Mouse (Mus musculus) megakaryocyte, adult 5-6 weeks (primary cell): ENCODE data around the gene Olfr1052. TPM values are rescaled to one million over a fixed set of nuclear protein-coding genes. Genes with fewer than 3 reads are reported as not detected.
"Not testable (repeated sequence)": the region's sequence is repeated elsewhere in the genome, so short reads cannot be mapped to it uniquely, and the experiment has no call there.

Source experiments
- ATAC-seq: 2 replicates; pipeline ENCODE4 v1.8.0; 2016; ENCODE audit warnings: mild to moderate bottlenecking, inconsistent platforms; ENCODE audit not compliant: poor library complexity, severe bottlenecking
- total RNA-seq, 2 experiments: library from RNA; stranded (forward) in 1 of 2; stranded (reverse) in 1 of 2; fragments of 153-499, 151-499 nt in 1 of 2; fragments of 221-1000, 200-1000 nt in 1 of 2; gene quantifications; 2 replicates each; pipeline versions ENCODE4 v1.2.3 to v1.2.4; 2015 to 2017

Gene Olfr1052
- not detected in 2 replicates for total RNA-seq (2015)
- not detected in 2 replicates for total RNA-seq (2017)

GRCm38 (mm10) chr2:86292155-86292554 lies at the start of gene Olfr1052:
Gene Olfr1052, plus strand, starts transcription at chr2:86292455.
- ATAC-seq: no peak

- ATAC-seq: not testable (repeated sequence)
Observed at GRCm38 (mm10) chr2:86258228-86258627, 34.0 kb upstream of the Olfr1052 start, which contains the start of gene Olfr1049. Gene Olfr1049, minus strand, starts transcription at chr2:86258328.

GRCm38 (mm10) chr2:86278988-86279387 lies 13.3 kb upstream of the Olfr1052 start, which contains the start of gene Olfr1051:
Gene Olfr1051, minus strand, starts transcription at chr2:86279088.
- not testable (repeated sequence) for ATAC-seq

GRCm38 (mm10) chr2:86315184-86315583 lies 22.9 kb downstream of the Olfr1052 start, which contains the start of gene Olfr1053:
Gene Olfr1053, minus strand, starts transcription at chr2:86315284.
- ATAC-seq: no peak

GRCm38 (mm10) chr2:86335333-86335732 lies 43.1 kb downstream of the Olfr1052 start, which contains the start of gene Olfr1054:
Gene Olfr1054, minus strand, starts transcription at chr2:86335433.
- ATAC-seq: no peak

Other genes starting within 250 kb of the Olfr1052 start
- not detected in 2 replicates for gene Olfr1034, start 246.6 kb upstream of the Olfr1052 start, total RNA-seq (2015)
- not detected in 2 replicates for gene Olfr1034, start 246.6 kb upstream of the Olfr1052 start, total RNA-seq (2017)
- gene Olfr1036, start 218.5 kb upstream of the Olfr1052 start, total RNA-seq (2015): not detected in 2 replicates
- gene Olfr1036, start 218.5 kb upstream of the Olfr1052 start, total RNA-seq (2017): not detected in 2 replicates
- not detected in 2 replicates for gene Olfr1037, start 205.1 kb upstream of the Olfr1052 start, total RNA-seq (2015)
- not detected in 2 replicates for gene Olfr1037, start 205.1 kb upstream of the Olfr1052 start, total RNA-seq (2017)
- gene Olfr1039, start 156.5 kb upstream of the Olfr1052 start, total RNA-seq (2015): not detected in 2 replicates
- not detected in 2 replicates for gene Olfr1039, start 156.5 kb upstream of the Olfr1052 start, total RNA-seq (2017)
- not detected in 2 replicates for gene Olfr1040, start 145.7 kb upstream of the Olfr1052 start, total RNA-seq (2015)
- gene Olfr1040, start 145.7 kb upstream of the Olfr1052 start, total RNA-seq (2017): not detected in 2 replicates
- gene Olfr1042, start 130.6 kb upstream of the Olfr1052 start, total RNA-seq (2015): not detected in 2 replicates
- gene Olfr1042, start 130.6 kb upstream of the Olfr1052 start, total RNA-seq (2017): not detected in 2 replicates
- gene Olfr1043, start 124.9 kb upstream of the Olfr1052 start, total RNA-seq (2015): not detected in 2 replicates
- not detected in 2 replicates for gene Olfr1043, start 124.9 kb upstream of the Olfr1052 start, total RNA-seq (2017)
- not detected in 2 replicates for gene Olfr1044, start 114.6 kb upstream of the Olfr1052 start, total RNA-seq (2015)
- gene Olfr1044, start 114.6 kb upstream of the Olfr1052 start, total RNA-seq (2017): not detected in 2 replicates
- gene Olfr52, start 106.8 kb upstream of the Olfr1052 start, total RNA-seq (2015): not detected in 2 replicates
- gene Olfr52, start 106.8 kb upstream of the Olfr1052 start, total RNA-seq (2017): not detected in 2 replicates
- not detected in 2 replicates for gene Olfr1045, start 89.4 kb upstream of the Olfr1052 start, total RNA-seq (2015)
- not detected in 2 replicates for gene Olfr1045, start 89.4 kb upstream of the Olfr1052 start, total RNA-seq (2017)
- not detected in 2 replicates for gene Olfr1046, start 73.1 kb upstream of the Olfr1052 start, total RNA-seq (2015)
- not detected in 2 replicates for gene Olfr1046, start 73.1 kb upstream of the Olfr1052 start, total RNA-seq (2017)
- gene Olfr1047, start 61.1 kb upstream of the Olfr1052 start, total RNA-seq (2015): not detected in 2 replicates
- not detected in 2 replicates for gene Olfr1047, start 61.1 kb upstream of the Olfr1052 start, total RNA-seq (2017)
- not detected in 2 replicates for gene Olfr1048, start 52.2 kb upstream of the Olfr1052 start, total RNA-seq (2015)
- not detected in 2 replicates for gene Olfr1048, start 52.2 kb upstream of the Olfr1052 start, total RNA-seq (2017)
- gene Olfr1049, start 34.1 kb upstream of the Olfr1052 start, total RNA-seq (2015): not detected in 2 replicates
- 0.37 TPM in 1 of 2 replicates, not detected in the other for gene Olfr1049, start 34.1 kb upstream of the Olfr1052 start, total RNA-seq (2017)
- gene Olfr1051, start 13.4 kb upstream of the Olfr1052 start, total RNA-seq (2015): not detected in 2 replicates
- not detected in 2 replicates for gene Olfr1051, start 13.4 kb upstream of the Olfr1052 start, total RNA-seq (2017)
- not detected in 2 replicates for gene Olfr1053, start 22.8 kb downstream of the Olfr1052 start, total RNA-seq (2015)
- gene Olfr1053, start 22.8 kb downstream of the Olfr1052 start, total RNA-seq (2017): not detected in 2 replicates
- gene Olfr1054, start 43.0 kb downstream of the Olfr1052 start, total RNA-seq (2015): not detected in 2 replicates
- not detected in 2 replicates for gene Olfr1054, start 43.0 kb downstream of the Olfr1052 start, total RNA-seq (2017)
- gene Olfr1055, start 57.8 kb downstream of the Olfr1052 start, total RNA-seq (2015): not detected in 2 replicates
- not detected in 2 replicates for gene Olfr1055, start 57.8 kb downstream of the Olfr1052 start, total RNA-seq (2017)
- not detected in 2 replicates for gene Olfr1056, start 70.0 kb downstream of the Olfr1052 start, total RNA-seq (2015)
- gene Olfr1056, start 70.0 kb downstream of the Olfr1052 start, total RNA-seq (2017): not detected in 2 replicates
- not detected in 2 replicates for gene Olfr1057, start 85.9 kb downstream of the Olfr1052 start, total RNA-seq (2015)
- not detected in 2 replicates for gene Olfr1057, start 85.9 kb downstream of the Olfr1052 start, total RNA-seq (2017)
- gene Olfr1058, start 96.1 kb downstream of the Olfr1052 start, total RNA-seq (2015): not detected in 2 replicates
- gene Olfr1058, start 96.1 kb downstream of the Olfr1052 start, total RNA-seq (2017): not detected in 2 replicates
- gene Olfr1061, start 121.6 kb downstream of the Olfr1052 start, total RNA-seq (2015): not detected in 2 replicates
- not detected in 2 replicates for gene Olfr1061, start 121.6 kb downstream of the Olfr1052 start, total RNA-seq (2017)
- not detected in 2 replicates for gene Olfr1062, start 134.3 kb downstream of the Olfr1052 start, total RNA-seq (2015)
- not detected in 2 replicates for gene Olfr1062, start 134.3 kb downstream of the Olfr1052 start, total RNA-seq (2017)
- not detected in 2 replicates for gene Olfr1065, start 158.1 kb downstream of the Olfr1052 start, total RNA-seq (2015)
- not detected in 2 replicates for gene Olfr1065, start 158.1 kb downstream of the Olfr1052 start, total RNA-seq (2017)
- gene Olfr1066, start 163.8 kb downstream of the Olfr1052 start, total RNA-seq (2015): not detected in 2 replicates
- gene Olfr1066, start 163.8 kb downstream of the Olfr1052 start, total RNA-seq (2017): not detected in 2 replicates
- gene Olfr228, start 194.9 kb downstream of the Olfr1052 start, total RNA-seq (2015): not detected in 2 replicates
- gene Olfr228, start 194.9 kb downstream of the Olfr1052 start, total RNA-seq (2017): not detected in 2 replicates
- gene Olfr1076, start 216.0 kb downstream of the Olfr1052 start, total RNA-seq (2015): not detected in 2 replicates
- not detected in 2 replicates for gene Olfr1076, start 216.0 kb downstream of the Olfr1052 start, total RNA-seq (2017)